Mouse (Mus musculus): ENCODE data around the gene Usp34. TPM values are rescaled to one million over a fixed set of nuclear protein-coding genes. Genes with fewer than 3 reads are reported as not detected.
"Not testable (repeated sequence)": the region's sequence is repeated elsewhere in the genome, so short reads cannot be mapped to it uniquely, and the experiment has no call there.

Usp34 gene
- total and polyA plus RNA-seq, 2 experiments from 2014 or later, result 26.7 to 95.2 TPM

- no peak for ATAC-seq
- no peak for DNase-seq (ENCODE audit: low spot score)
- H3K4me3 ChIP-seq (ENCODE audit: low read length), result no peak overlapping the region
- H3K27me3 ChIP-seq (ENCODE audit: insufficient read depth, low read length), result no peaks in the 10 kb centered on the region
- H3K27ac ChIP-seq, result no peak overlapping the region
- no peaks in the 10 kb centered on the region for H3K36me3 ChIP-seq (ENCODE audit: insufficient read depth, low read length)
- no peak overlapping the region for H3K4me2 ChIP-seq (ENCODE audit: low read depth, low read length)
- H3K9me3 ChIP-seq (ENCODE audit: low read length), result no peaks in the 10 kb centered on the region
- H3K4me1 ChIP-seq (ENCODE audit: insufficient read depth, low read length), result no peaks in the 10 kb centered on the region; the same call in 1 of the 2 replicates
- WGBS, result 74% methylated on average over 1 of the region's 1 CpGs
- no peak overlapping the region for H3K9ac ChIP-seq (replicated peaks; ENCODE audit: low read length)
- no peak for TF ChIP-seq CTCF (IDR thresholded peaks at IDR 0.05; ENCODE audit: low read depth)
Observed at GRCm38 (mm10) chr11:23303126-23303525, 3.6 kb upstream of the Usp34 start.

GRCm38 (mm10) chr11:23305101-23305672 is 1.5 kb upstream of the Usp34 start:
- not testable (repeated sequence) for H3K9me3 ChIP-seq (ENCODE audit: low read length); H3K27me3 ChIP-seq (ENCODE audit: insufficient read depth, low read length); ATAC-seq; H3K36me3 ChIP-seq (ENCODE audit: insufficient read depth, low read length); H3K4me1 ChIP-seq (ENCODE audit: insufficient read depth, low read length); DNase-seq (ENCODE audit: low spot score)
- 34% methylated on average over 10 of the region's 10 CpGs for WGBS
- TF ChIP-seq CTCF (IDR thresholded peaks at IDR 0.05; ENCODE audit: low read depth), result peak; percentile 27
- Histone ChIP-seq H3K27ac (peak overlapping the region; percentile 99), H3K9ac (replicated peaks; ENCODE audit: low read length) (peak overlapping the region; percentile 96; the same call in 1 of the 2 replicates), H3K4me2 (ENCODE audit: low read depth, low read length) (peak overlapping the region; percentile 52), H3K4me3 (ENCODE audit: low read length) (peak overlapping the region; percentile 94)

- Histone ChIP-seq H3K27me3 (ENCODE audit: insufficient read depth, low read length) (no peaks in the 10 kb centered on the region), H3K9ac (replicated peaks; ENCODE audit: low read length) (peak overlapping the region; percentile 96), H3K4me2 (ENCODE audit: low read depth, low read length) (peak overlapping the region; percentile 52), H3K4me3 (ENCODE audit: low read length) (peak overlapping the region; percentile 94), H3K9me3 (ENCODE audit: low read length) (no peaks in the 10 kb centered on the region), H3K4me1 (ENCODE audit: insufficient read depth, low read length) (peaks cover 9% of the 10 kb centered on the region; the same call in 1 of the 2 replicates), H3K36me3 (ENCODE audit: insufficient read depth, low read length) (no peaks in the 10 kb centered on the region), H3K27ac (peak overlapping the region; percentile 99)
- peak; percentile 97 for DNase-seq (ENCODE audit: low spot score)
- WGBS, result under 1% methylated on average over 82 of the region's 98 CpGs
- no peak for TF ChIP-seq CTCF (IDR thresholded peaks at IDR 0.05; ENCODE audit: low read depth)
- peak; percentile 96 for ATAC-seq
Observed at GRCm38 (mm10) chr11:23305673-23306608, 754 bp upstream of the Usp34 start.

- Histone ChIP-seq H3K27me3 (ENCODE audit: insufficient read depth, low read length) (no peaks in the 10 kb centered on the region), H3K4me3 (ENCODE audit: low read length) (peak overlapping the region; percentile 94), H3K4me2 (ENCODE audit: low read depth, low read length) (peak overlapping the region; percentile 70), H3K36me3 (ENCODE audit: insufficient read depth, low read length) (no peaks in the 10 kb centered on the region), H3K9ac (replicated peaks; ENCODE audit: low read length) (peak overlapping the region; percentile 96), H3K9me3 (ENCODE audit: low read length) (no peaks in the 10 kb centered on the region), H3K27ac (peak overlapping the region; percentile 99), H3K4me1 (ENCODE audit: insufficient read depth, low read length) (peaks cover 9% of the 10 kb centered on the region; the same call in 1 of the 2 replicates)
- TF ChIP-seq CTCF (IDR thresholded peaks at IDR 0.05; ENCODE audit: low read depth), result no peak
- DNase-seq (ENCODE audit: low spot score), result no peak
- no peak for ATAC-seq
- WGBS, result under 1% methylated on average over 6 of the region's 6 CpGs
Observed at GRCm38 (mm10) chr11:23307566-23307920, 848 bp downstream of the Usp34 start.

GRCm38 (mm10) chr11:23313496-23313895 is 6.8 kb downstream of the Usp34 start:
- DNase-seq (ENCODE audit: low spot score) (no peak), ATAC-seq (no peak)
- Histone ChIP-seq H3K27me3 (ENCODE audit: insufficient read depth, low read length) (no peaks in the 10 kb centered on the region), H3K4me3 (ENCODE audit: low read length) (no peak overlapping the region), H3K9me3 (ENCODE audit: low read length) (no peaks in the 10 kb centered on the region), H3K27ac (no peak overlapping the region), H3K36me3 (ENCODE audit: insufficient read depth, low read length) (no peaks in the 10 kb centered on the region), H3K4me1 (ENCODE audit: insufficient read depth, low read length) (0 out of 2 replicates have a peak, but pooled peaks cover 6% of the 10 kb centered on the region), H3K9ac (replicated peaks; ENCODE audit: low read length) (no peak overlapping the region), H3K4me2 (ENCODE audit: low read depth, low read length) (no peak overlapping the region)
- WGBS, result 93% methylated on average over 1 of the region's 1 CpGs
- TF ChIP-seq CTCF (IDR thresholded peaks at IDR 0.05; ENCODE audit: low read depth), result no peak

- Histone ChIP-seq H3K27me3 (ENCODE audit: insufficient read depth, low read length) (no peaks in the 10 kb centered on the region), H3K9me3 (ENCODE audit: low read length) (no peaks in the 10 kb centered on the region), H3K4me3 (ENCODE audit: low read length) (no peak overlapping the region), H3K4me1 (ENCODE audit: insufficient read depth, low read length) (no peaks in the 10 kb centered on the region), H3K9ac (replicated peaks; ENCODE audit: low read length) (no peak overlapping the region), H3K27ac (no peak overlapping the region), H3K4me2 (ENCODE audit: low read depth, low read length) (no peak overlapping the region), H3K36me3 (ENCODE audit: insufficient read depth, low read length) (no peaks in the 10 kb centered on the region)
- 93% methylated on average over 2 of the region's 2 CpGs for WGBS
- DNase-seq (ENCODE audit: low spot score) (no peak), ATAC-seq (no peak)
- no peak for TF ChIP-seq CTCF (IDR thresholded peaks at IDR 0.05; ENCODE audit: low read depth)
Observed at GRCm38 (mm10) chr11:23329413-23329812, 22.7 kb downstream of the Usp34 start.
